29 mouse cellular contexts compared by ENCODE assay signal in the genomic region with DNA sequence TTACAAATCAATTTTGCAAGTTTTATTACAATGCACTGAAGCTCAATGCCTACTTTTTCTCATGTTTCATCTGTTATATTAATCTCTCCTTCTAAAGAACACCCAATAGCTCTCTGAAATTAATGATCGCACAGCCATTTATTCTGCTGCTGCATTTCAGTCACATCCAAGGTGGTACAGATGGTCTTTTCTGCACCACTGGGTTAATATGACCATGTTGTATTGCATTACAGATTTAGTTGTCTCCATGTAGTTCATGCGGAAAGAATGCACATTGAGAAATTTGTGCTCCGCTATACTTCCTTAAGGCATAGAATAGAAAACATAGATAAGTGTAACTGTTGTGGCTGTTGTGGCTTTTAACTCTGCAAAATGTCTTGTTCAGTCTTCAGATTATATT.
DNase-seq lines count a peak whose midpoint lies in the region; ATAC-seq lines count a peak whose summit lies in the region.
"Had no signal": no experiment of that assay in that cellular context is flagged by ENCODE, and none has a peak within 500 bp of the region (broad histone marks: within the 10 kb centered on the region; RNA-seq: fewer than 3 reads in every experiment).

No protein-coding gene starts in this region.

- ATAC-seq in hindbrain, embryonic 14.5 days (ENCODE audit: low FRiP score) = no peak
- ATAC-seq in hindbrain, embryonic 13.5 days (ENCODE audit: low FRiP score) = no peak
- 0 out of 2 replicates have a peak, but pooled peaks have one; percentile 24 for ATAC-seq in midbrain, embryonic 14.5 days (ENCODE audit: low FRiP score, low TSS enrichment)
- no peak for ATAC-seq in midbrain, embryonic 13.5 days
- ATAC-seq: activated CD4-positive, CD25-positive, alpha-beta regulatory T cell, adult 4 months; forebrain, postnatal 0 days had no signal

- 64% methylated on average over 3 of the region's 3 CpGs for WGBS in hindbrain, embryonic 14.5 days
- WGBS in hindbrain, embryonic 13.5 days = 82% methylated on average over 3 of the region's 3 CpGs
- WGBS in midbrain, embryonic 14.5 days = 89% methylated on average over 3 of the region's 3 CpGs
- WGBS in midbrain, embryonic 13.5 days = 84% methylated on average over 3 of the region's 3 CpGs

- no peaks in the 10 kb centered on the region for H3K4me1 ChIP-seq in hindbrain, embryonic 14.5 days (replicated peaks; ENCODE audit: control insufficient read depth, insufficient read depth, low read length)
- H3K4me1 ChIP-seq in hindbrain, embryonic 13.5 days (replicated peaks) = no peaks in the 10 kb centered on the region
- H3K4me1 ChIP-seq in midbrain, embryonic 14.5 days (ENCODE audit: control insufficient read depth, insufficient read depth, low read length) = 0 out of 2 replicates have a peak, but pooled peaks cover 2% of the 10 kb centered on the region
- H3K4me1 ChIP-seq in midbrain, embryonic 13.5 days (replicated peaks) = no peaks in the 10 kb centered on the region
- H3K4me1 ChIP-seq: embryonic facial prominence, embryonic 12.5 days; forebrain, embryonic 10.5 days; kidney, embryonic 15.5 days; limb, embryonic 13.5 days; lung, embryonic 15.5 days; midbrain, embryonic 10.5 days had no signal

- H3K9ac ChIP-seq in hindbrain, embryonic 14.5 days = no peak overlapping the region
- H3K9ac ChIP-seq in hindbrain, embryonic 13.5 days = no peak overlapping the region
- H3K9ac ChIP-seq in midbrain, embryonic 14.5 days (replicated peaks; ENCODE audit: low read length) = no peak overlapping the region
- no peak overlapping the region for H3K9ac ChIP-seq in midbrain, embryonic 13.5 days (replicated peaks)
- H3K9ac ChIP-seq: embryonic facial prominence, embryonic 12.5 days; forebrain, postnatal 0 days; heart, embryonic 12.5 days; kidney, embryonic 15.5 days; limb, embryonic 13.5 days; lung, embryonic 15.5 days had no signal

- peak; percentile 67 to 86 for DNase-seq in cerebellum, postnatal 10 days
- DNase-seq in cerebellum, adult 8-10 months = no peak
- peak; percentile 45 for DNase-seq in hindbrain, embryonic 14.5 days (ENCODE audit: low spot score)
- DNase-seq in midbrain, embryonic 14.5 days = no peak
- DNase-seq in retina, postnatal 1 day = peak; percentile 83
- no peak for DNase-seq in adrenal gland, adult 2 months
- DNase-seq: adrenal gland, adult 8-10 months; forebrain, postnatal 0 days; heart, adult 2 months; heart, postnatal 4 days; kidney, adult 18-20 months; kidney, postnatal 25 days; right cerebral cortex, adult 18-20 months; right cerebral cortex, postnatal 4 days; thymus, adult 2 months; thymus, postnatal 36 days had no signal

- H3K27ac ChIP-seq in hindbrain, embryonic 14.5 days = no peak overlapping the region
- H3K27ac ChIP-seq in hindbrain, embryonic 13.5 days = no peak overlapping the region
- no peak overlapping the region for H3K27ac ChIP-seq in midbrain, embryonic 14.5 days (replicated peaks; ENCODE audit: low read depth, low read length)
- no peak overlapping the region for H3K27ac ChIP-seq in midbrain, embryonic 13.5 days
- H3K27ac ChIP-seq: embryonic facial prominence, embryonic 12.5 days; forebrain, embryonic 10.5 days; heart, adult 2 months; kidney, embryonic 15.5 days; left cerebral cortex, adult 2 months; limb, embryonic 13.5 days; lung, embryonic 15.5 days; midbrain, embryonic 10.5 days had no signal

- H3K36me3 ChIP-seq in hindbrain, embryonic 14.5 days (replicated peaks; ENCODE audit: control insufficient read depth, insufficient read depth) = no peaks in the 10 kb centered on the region
- H3K36me3 ChIP-seq in hindbrain, embryonic 13.5 days = no peaks in the 10 kb centered on the region
- H3K36me3 ChIP-seq in midbrain, embryonic 14.5 days (ENCODE audit: control insufficient read depth, insufficient read depth, low read length) = no peaks in the 10 kb centered on the region
- no peaks in the 10 kb centered on the region for H3K36me3 ChIP-seq in midbrain, embryonic 13.5 days
- H3K36me3 ChIP-seq: embryonic facial prominence, embryonic 12.5 days; forebrain, embryonic 10.5 days; heart, embryonic 12.5 days; kidney, embryonic 15.5 days; limb, embryonic 13.5 days; lung, embryonic 15.5 days; midbrain, embryonic 10.5 days had no signal

- no peak overlapping the region for H3K4me2 ChIP-seq in hindbrain, embryonic 14.5 days (replicated peaks)
- no peak overlapping the region for H3K4me2 ChIP-seq in hindbrain, embryonic 13.5 days
- no peak overlapping the region for H3K4me2 ChIP-seq in midbrain, embryonic 14.5 days (ENCODE audit: low read length)
- no peak overlapping the region for H3K4me2 ChIP-seq in midbrain, embryonic 13.5 days (replicated peaks)
- H3K4me2 ChIP-seq: embryonic facial prominence, embryonic 12.5 days; heart, embryonic 12.5 days; kidney, embryonic 15.5 days; limb, embryonic 13.5 days; liver, embryonic 11.5 days; lung, embryonic 15.5 days had no signal

- H3K4me3 ChIP-seq in hindbrain, embryonic 14.5 days (replicated peaks; ENCODE audit: low read length) = no peak overlapping the region
- no peak overlapping the region for H3K4me3 ChIP-seq in hindbrain, embryonic 13.5 days
- no peak overlapping the region for H3K4me3 ChIP-seq in midbrain, embryonic 14.5 days (replicated peaks; ENCODE audit: low read depth, low read length)
- no peak overlapping the region for H3K4me3 ChIP-seq in midbrain, embryonic 13.5 days (replicated peaks)
- H3K4me3 ChIP-seq: embryonic facial prominence, embryonic 12.5 days; forebrain, embryonic 10.5 days; heart, adult 2 months; heart, embryonic 12.5 days; kidney, embryonic 15.5 days; left cerebral cortex, adult 2 months; limb, embryonic 13.5 days; lung, embryonic 15.5 days; midbrain, embryonic 10.5 days had no signal

- no peaks in the 10 kb centered on the region for H3K27me3 ChIP-seq in hindbrain, embryonic 14.5 days (ENCODE audit: control insufficient read depth, insufficient read depth, low read length)
- H3K27me3 ChIP-seq in hindbrain, embryonic 13.5 days = no peaks in the 10 kb centered on the region
- no peaks in the 10 kb centered on the region for H3K27me3 ChIP-seq in midbrain, embryonic 14.5 days (ENCODE audit: control insufficient read depth, insufficient read depth, low read length)
- no peaks in the 10 kb centered on the region for H3K27me3 ChIP-seq in midbrain, embryonic 13.5 days
- H3K27me3 ChIP-seq: CH12.LX; embryonic facial prominence, embryonic 12.5 days; heart, embryonic 12.5 days; kidney, embryonic 15.5 days; limb, embryonic 13.5 days; lung, embryonic 15.5 days had no signal

- no peaks in the 10 kb centered on the region for H3K9me3 ChIP-seq in hindbrain, embryonic 14.5 days (ENCODE audit: control insufficient read depth, low read length)
- H3K9me3 ChIP-seq in hindbrain, embryonic 13.5 days = no peaks in the 10 kb centered on the region
- H3K9me3 ChIP-seq in midbrain, embryonic 14.5 days (ENCODE audit: control insufficient read depth, low read length) = 0 out of 2 replicates have a peak, but pooled peaks cover 3% of the 10 kb centered on the region
- no peaks in the 10 kb centered on the region for H3K9me3 ChIP-seq in midbrain, embryonic 13.5 days
- H3K9me3 ChIP-seq: embryonic facial prominence, embryonic 12.5 days; forebrain, embryonic 10.5 days; kidney, embryonic 15.5 days; limb, embryonic 13.5 days; lung, embryonic 15.5 days; midbrain, embryonic 10.5 days had no signal

Comparison
In these comparisons a context has a peak if more than half of its experiments do, and no peak if none do; other contexts are left out.
1. DNase-seq: peak in cerebellum, postnatal 10 days (2 of 2), hindbrain, embryonic 14.5 days (single experiment) and retina, postnatal 1 day (single experiment); none in cerebellum, adult 8-10 months (single experiment), midbrain, embryonic 14.5 days (single experiment) and adrenal gland, adult 2 months (single experiment).